Mouse (Mus musculus) c-Kit-positive CD71-positive TER-119-negative erythroid progenitor cells, embryonic 14.5 days (primary cell): ENCODE measurements at regions not wholly inside any gene's neighbourhood (a gene's known extent, or its start where the extent isn't known, plus 50 kb on each side); places are given as distances from the start of the nearest gene placed in this dataset.

Source experiments
- DNase-seq: peaks from one replicate; pipeline ENCODE4 v3.0.0-alpha.2; 2013; ENCODE audit warnings: low read depth

GRCm38 (mm10) chr1:75692781-75693180 is 146.7 kb downstream of the Slc4a3 start:
- no peak for DNase-seq

- no peak for DNase-seq
Measured at GRCm38 (mm10) chr1:75693231-75693914, 147.3 kb downstream of the Slc4a3 start.

DNA sequence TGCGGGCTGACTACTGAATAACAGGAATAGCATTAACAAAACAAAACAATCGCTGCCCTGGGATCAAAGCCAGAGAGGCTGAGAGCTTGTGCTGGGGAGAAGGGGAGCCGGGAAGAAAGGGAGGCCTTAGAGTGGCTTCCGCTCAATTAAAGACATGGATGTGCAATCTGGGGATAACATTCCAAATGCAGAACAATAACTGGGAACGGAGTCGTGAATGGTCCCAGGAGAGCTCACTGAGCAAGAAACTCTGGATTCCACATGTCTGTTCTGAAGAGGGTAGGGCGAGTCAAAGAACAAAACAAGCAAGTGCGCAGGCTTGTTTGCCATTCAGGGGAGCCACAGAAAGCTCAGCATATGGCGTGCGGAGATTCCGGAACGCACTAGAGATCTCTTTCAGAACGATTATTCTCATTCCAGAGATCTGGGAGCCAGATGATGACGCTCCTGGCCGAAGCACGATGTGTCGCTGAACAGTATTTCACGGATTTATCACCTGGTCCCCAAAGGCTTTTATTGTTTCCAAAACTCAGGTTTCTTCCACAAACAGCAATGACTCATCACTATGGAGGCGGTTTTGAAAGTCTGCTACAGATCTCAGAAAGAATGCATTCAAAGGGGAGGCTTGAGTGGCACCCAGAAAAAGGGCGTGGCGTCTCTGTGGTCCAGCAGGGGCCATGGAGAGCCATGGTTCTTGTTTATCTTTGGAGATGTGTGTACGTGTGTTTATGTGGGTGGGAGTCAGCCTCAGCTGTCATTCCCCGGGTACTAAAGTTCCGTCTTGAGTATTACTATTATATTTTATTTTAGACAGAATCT is 159.0 kb downstream of the Slc4a3 start:
- DNase-seq = no peak

DNA sequence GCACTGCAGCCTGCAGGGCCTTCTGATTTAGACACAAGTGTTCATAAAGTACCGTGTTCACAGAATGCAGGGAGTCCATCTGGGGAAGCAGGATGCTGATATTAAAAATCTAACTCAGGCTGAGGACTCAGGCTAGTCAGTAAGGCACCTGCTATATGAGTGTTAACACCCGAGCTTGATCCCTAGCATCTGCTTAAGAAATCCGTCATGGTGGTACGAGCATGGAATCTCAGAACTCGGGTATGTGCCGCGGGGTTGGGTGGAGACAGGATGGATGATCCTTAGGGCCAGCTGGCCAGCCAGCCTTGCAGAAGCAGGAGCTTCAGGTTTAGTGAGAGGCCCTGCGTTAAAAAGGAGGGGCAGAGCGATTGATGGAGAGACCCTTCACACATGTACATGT is 160.1 kb downstream of the Slc4a3 start:
- no peak for DNase-seq

GRCm38 (mm10) chr1:75723431-75723830 is 177.4 kb downstream of the Slc4a3 start:
- DNase-seq = no peak

- no peak for DNase-seq
Measured at GRCm38 (mm10) chr1:75725329-75725728, 179.3 kb downstream of the Slc4a3 start.

DNA sequence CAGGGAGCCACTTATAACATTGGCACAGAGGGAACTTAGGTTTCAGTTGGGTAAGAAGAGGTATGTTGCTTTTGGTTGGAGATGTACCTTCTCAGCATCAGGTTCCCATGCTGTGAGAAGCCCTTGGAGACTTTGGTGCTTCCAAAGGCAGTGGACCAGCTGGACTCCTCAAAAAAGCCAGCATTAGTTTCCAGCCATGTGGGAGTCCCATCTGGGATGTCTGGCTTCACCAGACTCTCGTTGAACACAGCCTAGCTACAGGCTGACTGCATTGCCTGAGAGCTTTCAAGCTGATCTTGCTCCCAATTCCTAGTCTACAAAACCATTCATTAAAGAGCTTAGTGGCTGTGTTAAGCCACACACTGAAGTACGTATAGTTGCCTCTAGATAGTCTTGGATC is 182.8 kb downstream of the Slc4a3 start:
- no peak for DNase-seq

- no peak for DNase-seq
Measured at GRCm38 (mm10) chr1:75733791-75734190, 187.7 kb downstream of the Slc4a3 start.

- DNase-seq = no peak
Measured at GRCm38 (mm10) chr1:75738651-75739050, 192.6 kb downstream of the Slc4a3 start.

- no peak for DNase-seq
Measured at GRCm38 (mm10) chr1:75749665-75750221, 203.7 kb downstream of the Slc4a3 start.

DNA sequence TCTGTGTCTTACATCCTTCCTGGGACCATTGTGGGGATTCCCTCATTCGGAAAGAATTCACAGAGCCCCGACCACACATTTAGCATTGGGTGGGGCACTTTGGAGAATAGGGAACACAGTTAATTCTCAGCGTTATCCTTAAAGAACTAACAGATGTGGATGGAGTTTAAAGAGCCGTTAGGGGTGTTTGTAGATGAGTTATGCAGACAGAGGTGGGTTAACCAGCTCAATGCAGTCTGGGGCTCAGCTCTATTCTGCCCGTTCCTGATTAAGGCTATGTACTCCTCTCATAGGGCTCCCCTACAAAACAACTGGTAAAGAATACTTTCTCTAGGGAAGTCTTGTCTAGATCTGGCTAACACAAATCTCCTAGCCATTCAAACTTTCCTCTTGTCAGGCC is 226.1 kb downstream of the Slc4a3 start:
- no peak for DNase-seq

- no peak for DNase-seq
Measured at GRCm38 (mm10) chr1:75773014-75773413, 226.9 kb downstream of the Slc4a3 start.

DNA sequence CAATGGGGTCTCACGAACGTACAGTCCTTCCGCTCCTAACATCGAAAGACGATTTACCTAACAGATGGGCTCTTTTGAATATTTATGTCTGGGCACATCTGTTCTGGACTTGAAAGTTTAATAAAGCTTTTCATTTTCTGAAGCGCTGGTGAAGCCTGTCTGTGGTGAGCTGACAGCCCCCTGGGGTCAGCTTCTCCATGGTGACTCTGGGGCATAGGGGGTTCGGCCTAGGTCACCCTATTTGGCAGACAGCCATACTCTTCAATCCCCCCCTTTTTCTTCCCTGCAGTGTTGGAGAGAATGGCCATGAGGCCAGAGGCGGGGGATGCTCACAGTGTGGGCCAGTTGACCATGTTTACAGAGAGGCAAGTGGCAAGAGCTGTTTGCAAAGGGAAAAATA is 232.8 kb downstream of the Slc4a3 start:
- DNase-seq = no peak

GRCm38 (mm10) chr1:75783206-75783605 is 237.1 kb downstream of the Slc4a3 start:
- DNase-seq = no peak

DNA sequence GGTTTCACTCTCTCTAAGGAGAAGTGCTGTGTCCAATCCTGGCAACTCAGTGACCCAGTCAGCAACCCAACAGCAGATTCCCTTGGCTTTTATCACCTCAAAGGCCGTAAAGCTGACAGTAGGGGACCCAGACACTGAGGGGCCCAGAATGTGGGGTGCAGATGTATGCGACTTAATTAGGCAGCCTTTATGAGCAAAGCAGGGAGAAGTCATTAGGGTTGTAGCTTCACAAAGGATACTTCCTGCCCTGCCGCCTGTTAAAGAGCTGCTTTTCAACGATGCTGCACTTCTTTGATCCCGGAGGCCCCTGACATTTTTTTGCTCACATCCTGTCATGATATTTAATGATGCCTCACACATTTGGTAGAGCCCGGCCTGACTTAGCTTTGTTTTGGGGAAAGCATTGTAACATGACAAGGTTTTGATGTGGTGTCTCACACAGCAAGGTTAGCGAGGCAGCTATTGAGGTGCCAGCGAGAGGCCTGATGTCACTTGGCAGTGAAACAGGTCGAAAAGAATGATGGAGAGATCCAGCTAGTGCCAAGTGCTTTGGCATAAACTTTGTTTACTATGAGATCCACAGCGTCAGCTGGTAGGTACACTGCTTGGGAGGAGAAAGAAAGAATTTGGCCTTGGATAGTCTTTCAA is 240.2 kb downstream of the Slc4a3 start:
- DNase-seq = no peak

GRCm38 (mm10) chr1:75791509-75791908 is 245.4 kb downstream of the Slc4a3 start:
- no peak for DNase-seq

- no peak for DNase-seq
Measured at GRCm38 (mm10) chr1:75797793-75798192, 251.7 kb downstream of the Slc4a3 start.

DNA sequence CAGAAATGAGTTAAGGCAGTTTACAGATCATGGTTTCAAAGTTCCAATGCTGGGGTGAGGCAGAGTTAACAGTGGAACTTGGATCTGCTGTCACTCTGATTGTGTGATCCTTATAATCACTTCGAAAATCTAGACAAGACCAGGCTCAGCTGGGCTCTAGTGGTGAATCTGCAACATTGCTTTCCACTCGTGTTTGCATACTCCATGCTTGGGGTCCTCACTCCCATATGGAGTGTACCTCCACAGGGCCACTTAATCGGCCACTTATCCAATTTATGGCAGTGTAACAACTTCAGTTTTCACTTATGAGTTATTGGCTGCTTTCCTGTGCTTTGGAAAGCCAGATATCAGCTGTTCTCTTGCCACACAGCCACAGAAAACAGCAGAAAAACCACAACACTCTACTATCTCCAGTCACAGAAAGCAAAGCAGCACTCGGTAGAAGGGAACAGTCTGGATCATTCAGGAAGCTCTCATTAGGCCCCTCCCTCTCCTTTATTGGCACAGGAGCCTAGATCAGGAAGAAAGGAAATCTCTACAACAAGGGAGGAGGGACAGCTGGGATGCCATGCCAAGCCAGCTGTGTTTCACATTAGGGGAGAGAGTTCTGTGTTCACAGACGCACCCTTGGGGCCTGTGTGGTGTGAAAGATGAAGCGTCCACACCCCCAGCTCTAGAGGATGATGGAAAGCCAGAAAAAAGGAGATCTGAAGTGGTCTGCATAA is 252.5 kb downstream of the Slc4a3 start:
- no peak for DNase-seq

DNA sequence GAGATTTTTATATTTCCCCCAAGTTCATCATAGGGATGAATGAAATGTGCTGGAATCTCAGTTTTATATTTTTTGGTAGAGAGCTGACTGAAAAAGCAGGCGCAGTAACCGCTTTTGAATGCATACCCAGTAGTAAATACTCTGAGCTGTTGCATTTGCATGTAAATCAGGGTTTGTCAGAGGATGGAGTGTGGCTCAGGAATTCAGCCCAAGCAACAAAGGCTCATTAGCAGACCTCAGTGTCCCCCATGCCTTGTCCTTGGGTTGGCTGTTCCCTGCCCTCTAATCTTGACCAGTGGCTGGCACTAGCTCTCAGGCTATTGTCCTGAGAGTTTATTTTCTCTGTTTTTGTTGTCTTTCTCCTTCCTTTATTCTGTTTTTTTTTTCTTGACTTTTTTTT is 258.4 kb downstream of the Slc4a3 start:
- DNase-seq = no peak

GRCm38 (mm10) chr1:75812471-75812870 is 266.4 kb downstream of the Slc4a3 start:
- DNase-seq = no peak

DNA sequence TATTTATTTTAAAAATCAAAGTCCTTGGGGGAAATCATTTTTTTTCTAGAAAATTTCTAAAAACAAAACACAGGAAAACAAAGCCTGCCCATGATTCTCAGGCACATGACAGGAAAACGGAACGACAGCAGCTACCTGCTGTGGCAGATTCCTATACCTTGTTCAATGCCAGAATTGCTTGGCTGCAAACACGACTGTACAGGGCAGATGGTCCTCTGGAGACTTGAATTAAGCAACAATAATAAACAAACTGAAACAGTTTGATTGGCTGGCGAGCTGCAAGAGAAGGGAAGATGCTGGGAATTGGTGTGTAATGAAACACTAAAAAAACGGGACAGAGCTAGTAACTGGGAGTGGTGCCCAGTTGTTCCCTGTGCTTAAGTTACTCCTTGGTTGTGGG is 280.1 kb downstream of the Slc4a3 start:
- DNase-seq = no peak
